Mouse (Mus musculus) embryonic facial prominence, embryonic 11.5 days (tissue): ENCODE measurements at regions not wholly inside any gene's neighbourhood (a gene's known extent, or its start where the extent isn't known, plus 50 kb on each side); places are given as distances from the start of the nearest gene placed in this dataset.
"Not testable (repeated sequence)": the region's sequence is repeated elsewhere in the genome, so short reads cannot be mapped to it uniquely, and the experiment has no call there.

Experiments used
- ATAC-seq: fragments of 200-750 bp; cut with Nextera tagmentation; replicated peaks from 2 replicates; pipeline ENCODE4 v1.8.0; 2017; ENCODE audit warnings: low read depth; ENCODE audit not compliant: insufficient number of reproducible peaks, low FRiP score, low TSS enrichment
- DNase-seq: peaks from one replicate; pipeline ENCODE4 v3.0.0-alpha.2; 2015; ENCODE audit warnings: low spot score
- H3K27ac ChIP-seq: fragments of 300-500 bp; sonication (generic); replicated peaks from 2 replicates; pipeline ENCODE4 v1.5.1; 2014; ENCODE audit warnings: mild to moderate bottlenecking, low read depth, low read length, control low read depth
- H3K27me3 ChIP-seq: fragments of 300-500 bp; sonication (generic); 2 replicates; pipeline ENCODE4 v1.6.1; 2014; ENCODE audit warnings: mild to moderate bottlenecking, low read length, moderate library complexity, mixed read lengths; ENCODE audit not compliant: control insufficient read depth, insufficient read depth
- H3K36me3 ChIP-seq: fragments of 300-500 bp; sonication (generic); replicated peaks from 2 replicates; pipeline ENCODE4 v1.6.1; 2014; ENCODE audit warnings: low read depth, mild to moderate bottlenecking, low read length, moderate library complexity, mixed read lengths; ENCODE audit not compliant: control insufficient read depth, insufficient read depth
- H3K4me1 ChIP-seq: fragments of 300-500 bp; sonication (generic); 2 replicates; pipeline ENCODE4 v1.6.1; 2014; ENCODE audit warnings: low read length, mixed read lengths; ENCODE audit not compliant: control insufficient read depth, insufficient read depth
- H3K4me2 ChIP-seq: fragments of 300-500 bp; sonication (generic); 2 replicates; pipeline ENCODE4 v1.6.1; 2014; ENCODE audit warnings: low read depth, mild to moderate bottlenecking, control low read depth, low read length, moderate library complexity
- H3K4me3 ChIP-seq: fragments of 300-500 bp; sonication (generic); 2 replicates; pipeline ENCODE4 v1.5.1; 2014; ENCODE audit warnings: low read depth, low read length, control low read depth
- H3K9ac ChIP-seq: fragments of 300-500 bp; sonication (generic); replicated peaks from 2 replicates; pipeline ENCODE4 v1.6.1; 2014; ENCODE audit warnings: mild to moderate bottlenecking, control low read depth, low read length
- H3K9me3 ChIP-seq: fragments of 300-500 bp; sonication (generic); replicated peaks from 2 replicates; pipeline ENCODE4 v1.6.1; 2016; ENCODE audit warnings: mild to moderate bottlenecking, low read length, inconsistent platforms, mixed read lengths; ENCODE audit not compliant: control insufficient read depth
- WGBS: fragments of 180-500 bp; shearing (Covaris S2); extraction: QIAGEN DNeasy Blood & Tissue Kit; methylation state at CpG from one replicate; pipeline ENCODE4 v1.1.7; 2014; 5-methylcytosine and 5-hydroxymethylcytosine counted together

GRCm38 (mm10) chr3:98968811-98969210 lies 75.8 kb upstream of the Hao2 start:
- Histone ChIP-seq H3K4me2 (no peak overlapping the region), H3K27ac (no peak overlapping the region), H3K9ac (no peak overlapping the region), H3K4me3 (no peak overlapping the region), H3K4me1 (no peaks in the 10 kb centered on the region), H3K9me3 (no peaks in the 10 kb centered on the region), H3K27me3 (no peaks in the 10 kb centered on the region), H3K36me3 (no peaks in the 10 kb centered on the region)
- peak; percentile 67 for DNase-seq
- WGBS: 10% methylated on average over 4 of the region's 4 CpGs
- 0 out of 2 replicates have a peak, but pooled peaks have one; percentile 48 for ATAC-seq

- H3K4me3 ChIP-seq: no peak overlapping the region
- DNase-seq: peak; percentile 83
- H3K9me3 ChIP-seq: no peaks in the 10 kb centered on the region
- ATAC-seq: no peak
- H3K4me1 ChIP-seq: no peaks in the 10 kb centered on the region
- no peak overlapping the region for H3K4me2 ChIP-seq
- H3K9ac ChIP-seq: no peak overlapping the region
- H3K27me3 ChIP-seq: no peaks in the 10 kb centered on the region
- WGBS: 8% methylated on average over 3 of the region's 3 CpGs
- no peaks in the 10 kb centered on the region for H3K36me3 ChIP-seq
- H3K27ac ChIP-seq: no peak overlapping the region
Observed at GRCm38 (mm10) chr3:98975777-98976176, 82.7 kb upstream of the Hao2 start.

GRCm38 (mm10) chr3:98982787-98983186 lies 89.7 kb upstream of the Hao2 start:
- Histone ChIP-seq H3K27me3 (no peaks in the 10 kb centered on the region), H3K9ac (no peak overlapping the region), H3K4me3 (no peak overlapping the region), H3K4me2 (no peak overlapping the region), H3K9me3 (no peaks in the 10 kb centered on the region), H3K4me1 (no peaks in the 10 kb centered on the region), H3K27ac (no peak overlapping the region), H3K36me3 (no peaks in the 10 kb centered on the region)
- 94% methylated on average over 1 of the region's 1 CpGs for WGBS
- no peak for ATAC-seq
- no peak for DNase-seq

- not testable (repeated sequence) for H3K4me3 ChIP-seq, ATAC-seq, H3K27me3 ChIP-seq, H3K36me3 ChIP-seq, H3K4me2 ChIP-seq, H3K9me3 ChIP-seq, DNase-seq, H3K9ac ChIP-seq, H3K27ac ChIP-seq, H3K4me1 ChIP-seq
- WGBS: 71% methylated on average over 2 of the region's 2 CpGs
Observed at GRCm38 (mm10) chr3:98987266-98987665, 94.2 kb upstream of the Hao2 start.

- Histone ChIP-seq H3K9me3 (no peaks in the 10 kb centered on the region), H3K36me3 (no peaks in the 10 kb centered on the region), H3K27ac (peak overlapping the region; percentile 60), H3K27me3 (no peaks in the 10 kb centered on the region), H3K4me3 (no peak overlapping the region), H3K9ac (no peak overlapping the region; the same call in 1 of the 2 replicates), H3K4me2 (no peak overlapping the region), H3K4me1 (no peaks in the 10 kb centered on the region)
- 8% methylated on average over 10 of the region's 10 CpGs for WGBS
- DNase-seq: peak; percentile 90
- peak; percentile 97 for ATAC-seq
Observed at GRCm38 (mm10) chr3:98990801-98991200, 97.8 kb upstream of the Hao2 start.

- DNase-seq: no peak
- no peak overlapping the region for H3K4me3 ChIP-seq
- peak; percentile 39; the same call in 1 of the 2 replicates for ATAC-seq
- H3K36me3 ChIP-seq: no peaks in the 10 kb centered on the region
- no peaks in the 10 kb centered on the region for H3K27me3 ChIP-seq
- no peaks in the 10 kb centered on the region for H3K4me1 ChIP-seq
- no peak overlapping the region for H3K4me2 ChIP-seq
- H3K9ac ChIP-seq: no peak overlapping the region
- WGBS: 34% methylated on average over 6 of the region's 6 CpGs
- no peaks in the 10 kb centered on the region for H3K9me3 ChIP-seq
- 0 out of 2 replicates have a peak overlapping the region, but pooled peaks have one; percentile 39 for H3K27ac ChIP-seq
Observed at GRCm38 (mm10) chr3:98991276-98991675, 98.2 kb upstream of the Hao2 start.

GRCm38 (mm10) chr3:98994086-98994485 lies 101.0 kb upstream of the Hao2 start:
- no peak overlapping the region for H3K27ac ChIP-seq
- no peak for ATAC-seq
- H3K9me3 ChIP-seq: no peaks in the 10 kb centered on the region

GRCm38 (mm10) chr3:99030636-99031035 lies 110.2 kb upstream of the Wars2 start:
- no peaks in the 10 kb centered on the region for H3K27me3 ChIP-seq
- no peaks in the 10 kb centered on the region for H3K36me3 ChIP-seq
- no peak overlapping the region for H3K4me3 ChIP-seq
- H3K9ac ChIP-seq: no peak overlapping the region
- H3K9me3 ChIP-seq: no peaks in the 10 kb centered on the region
- WGBS: 14% methylated on average over 1 of the region's 1 CpGs
- peak; percentile 17 for DNase-seq
- no peak; the same call in 1 of the 2 replicates for ATAC-seq
- H3K4me2 ChIP-seq: no peak overlapping the region
- peaks cover 6% of the 10 kb centered on the region; the same call in 1 of the 2 replicates for H3K4me1 ChIP-seq
- H3K27ac ChIP-seq: no peak overlapping the region

More at GRCm38 (mm10) chr3:98994086-98994485, 101.0 kb upstream of the Hao2 start:
- H3K36me3 ChIP-seq: no peaks in the 10 kb centered on the region
- H3K27me3 ChIP-seq: no peaks in the 10 kb centered on the region
- H3K4me3 ChIP-seq: no peak overlapping the region
- H3K4me1 ChIP-seq: no peaks in the 10 kb centered on the region
- no peak overlapping the region for H3K4me2 ChIP-seq
- DNase-seq: no peak
- no peak overlapping the region for H3K9ac ChIP-seq
